Mouse (Mus musculus): ENCODE results near the gene Slco3a1. TPM values are rescaled to one million over a fixed set of nuclear protein-coding genes. Genes with fewer than 3 reads are reported as not detected.

Slco3a1 gene
- polyA plus RNA-seq, 1 experiment from 2014 or later: 7.0 TPM

- H3K27ac ChIP-seq (replicated peaks): no peak overlapping the region
- no peaks in the 10 kb centered on the region for H3K9me3 ChIP-seq (replicated peaks)
- peaks cover 27% of the 10 kb centered on the region for H3K4me1 ChIP-seq
- H3K27me3 ChIP-seq (ENCODE audit: low read depth, poor library complexity, severe bottlenecking): peaks cover 19% of the 10 kb centered on the region
- H3K4me3 ChIP-seq: no peak overlapping the region
- no peaks in the 10 kb centered on the region for H3K36me3 ChIP-seq
- no peak for DNase-seq (ENCODE audit: low spot score)
- 88% methylated on average over 8 of the region's 8 CpGs for WGBS
Measured at GRCm38 (mm10) chr7:74524188-74524971, 30.2 kb downstream of the Slco3a1 start.

DNA sequence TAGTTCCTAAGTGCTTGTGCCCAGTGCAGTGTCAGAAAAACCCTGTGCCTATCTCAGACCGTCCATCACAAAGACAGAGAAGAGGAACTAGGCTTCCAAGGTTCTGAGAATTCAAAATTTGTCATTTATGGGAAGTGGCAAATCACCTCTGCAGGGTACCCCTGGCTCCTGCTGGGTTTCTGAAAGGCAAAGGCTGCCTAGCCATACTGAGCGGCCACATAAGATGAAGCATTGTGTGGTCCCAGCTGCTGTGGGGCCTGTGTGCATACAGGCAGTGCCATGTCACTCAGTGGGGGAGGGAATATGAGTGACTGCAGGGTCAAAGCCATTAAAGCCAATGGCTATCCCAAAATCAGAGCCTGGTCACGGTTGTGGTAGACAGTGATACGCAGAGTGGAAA, 31.5 kb downstream of the Slco3a1 start:
- Histone ChIP-seq H3K27me3 (ENCODE audit: low read depth, poor library complexity, severe bottlenecking) (peaks cover 19% of the 10 kb centered on the region), H3K9me3 (replicated peaks) (no peaks in the 10 kb centered on the region), H3K27ac (replicated peaks) (no peak overlapping the region), H3K4me1 (peaks cover 15% of the 10 kb centered on the region), H3K4me3 (no peak overlapping the region), H3K36me3 (no peaks in the 10 kb centered on the region)
- no peak for DNase-seq (ENCODE audit: low spot score)
- WGBS: 67% methylated on average over 4 of the region's 4 CpGs

DNA sequence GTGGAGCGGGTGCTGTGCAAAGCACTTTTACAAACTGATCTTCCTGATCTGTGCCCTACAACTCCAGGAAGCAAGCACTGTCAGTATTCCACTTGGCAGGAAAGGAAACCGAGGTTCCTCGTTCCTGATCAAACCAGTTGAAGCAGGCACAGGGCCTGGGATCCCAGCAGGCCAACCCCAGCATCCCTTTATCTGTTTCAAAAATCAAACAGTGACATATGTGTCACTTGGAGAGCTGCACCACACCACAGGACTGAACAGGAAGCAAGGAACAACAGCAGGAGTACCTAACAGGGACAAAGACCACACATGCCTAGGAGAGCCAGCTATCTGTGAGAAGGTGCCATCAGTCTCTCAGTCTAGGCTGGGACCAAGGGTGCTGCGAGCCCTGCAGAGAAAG, 32.3 kb downstream of the Slco3a1 start:
- DNase-seq (ENCODE audit: low spot score): no peak
- Histone ChIP-seq H3K36me3 (no peaks in the 10 kb centered on the region), H3K27me3 (ENCODE audit: low read depth, poor library complexity, severe bottlenecking) (peaks cover 19% of the 10 kb centered on the region), H3K4me3 (no peak overlapping the region), H3K4me1 (peaks cover 16% of the 10 kb centered on the region), H3K9me3 (replicated peaks) (no peaks in the 10 kb centered on the region), H3K27ac (replicated peaks) (no peak overlapping the region)
- 86% methylated on average over 4 of the region's 4 CpGs for WGBS

DNA sequence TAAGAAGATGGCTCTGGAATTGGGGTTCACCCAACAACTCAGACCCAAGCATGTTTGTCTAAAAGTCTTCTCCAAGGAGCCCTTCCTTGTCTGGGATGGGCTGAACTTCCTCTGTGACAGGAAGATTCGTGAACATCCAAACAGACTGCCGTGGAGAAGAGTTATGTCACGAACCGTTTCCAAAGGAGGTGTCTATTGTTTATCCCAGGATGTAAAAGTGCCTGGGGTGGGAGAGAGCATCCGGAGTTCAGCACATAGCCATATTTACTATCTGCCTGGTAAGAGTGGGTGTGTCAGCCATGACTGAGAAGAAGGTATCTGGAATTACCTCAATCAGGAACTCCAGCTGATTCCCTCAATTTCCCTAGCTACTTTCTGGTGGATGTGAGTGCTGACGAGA, 35.2 kb downstream of the Slco3a1 start:
- Histone ChIP-seq H3K36me3 (no peaks in the 10 kb centered on the region), H3K27me3 (ENCODE audit: low read depth, poor library complexity, severe bottlenecking) (peaks cover 5% of the 10 kb centered on the region; the same call in 1 of the 2 replicates), H3K4me1 (peaks cover 19% of the 10 kb centered on the region), H3K4me3 (no peak overlapping the region), H3K27ac (replicated peaks) (no peak overlapping the region), H3K9me3 (replicated peaks) (no peaks in the 10 kb centered on the region)
- DNase-seq (ENCODE audit: low spot score): no peak
- WGBS: 87% methylated on average over 6 of the region's 6 CpGs

- Histone ChIP-seq H3K36me3 (no peaks in the 10 kb centered on the region), H3K4me1 (peaks cover 17% of the 10 kb centered on the region), H3K4me3 (no peak overlapping the region), H3K9me3 (replicated peaks) (no peaks in the 10 kb centered on the region), H3K27me3 (ENCODE audit: low read depth, poor library complexity, severe bottlenecking) (no peaks in the 10 kb centered on the region; the same call in 1 of the 2 replicates), H3K27ac (replicated peaks) (no peak overlapping the region)
- 91% methylated on average over 1 of the region's 1 CpGs for WGBS
- no peak for DNase-seq (ENCODE audit: low spot score)
Measured at GRCm38 (mm10) chr7:74518776-74519175, 35.8 kb downstream of the Slco3a1 start.

DNA sequence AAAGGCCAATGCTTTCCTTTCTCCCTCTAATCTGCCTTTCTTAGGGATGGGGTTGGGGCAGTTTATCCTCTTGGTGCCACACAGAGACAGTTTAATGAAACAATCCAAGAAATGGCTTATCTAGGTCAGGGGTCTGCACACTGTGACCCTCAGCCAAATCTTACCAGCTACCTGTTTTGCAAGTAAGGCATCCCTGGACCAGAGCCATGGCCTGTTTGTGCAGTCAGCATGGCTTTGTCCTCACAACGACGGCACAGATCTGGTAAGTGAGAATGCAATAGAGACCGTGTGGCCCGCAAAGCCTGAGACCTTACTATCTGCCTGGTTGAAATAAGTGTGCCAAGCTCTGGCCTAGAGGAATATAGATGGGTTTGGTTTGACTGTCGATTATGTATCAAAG, 36.3 kb downstream of the Slco3a1 start:
- 93% methylated on average over 5 of the region's 5 CpGs for WGBS
- H3K27ac ChIP-seq (replicated peaks): no peak overlapping the region
- no peaks in the 10 kb centered on the region for H3K36me3 ChIP-seq

GRCm38 (mm10) chr7:74510676-74511075, 43.9 kb downstream of the Slco3a1 start:
- 97% methylated on average over 1 of the region's 1 CpGs for WGBS
- Histone ChIP-seq H3K4me3 (no peak overlapping the region), H3K27ac (replicated peaks) (no peak overlapping the region), H3K4me1 (peaks cover 18% of the 10 kb centered on the region), H3K9me3 (replicated peaks) (no peaks in the 10 kb centered on the region), H3K36me3 (no peaks in the 10 kb centered on the region), H3K27me3 (ENCODE audit: low read depth, poor library complexity, severe bottlenecking) (peaks cover 20% of the 10 kb centered on the region)
- DNase-seq (ENCODE audit: low spot score): no peak

More for the DNA sequence above, 36.3 kb downstream of the Slco3a1 start:
- no peaks in the 10 kb centered on the region; the same call in 1 of the 2 replicates for H3K27me3 ChIP-seq (ENCODE audit: low read depth, poor library complexity, severe bottlenecking)
- H3K4me1 ChIP-seq: peaks cover 16% of the 10 kb centered on the region
- H3K4me3 ChIP-seq: no peak overlapping the region
- DNase-seq (ENCODE audit: low spot score): no peak
- no peaks in the 10 kb centered on the region for H3K9me3 ChIP-seq (replicated peaks)

GRCm38 (mm10) chr7:74508205-74508604, 46.4 kb downstream of the Slco3a1 start:
- Histone ChIP-seq H3K27me3 (ENCODE audit: low read depth, poor library complexity, severe bottlenecking) (peaks cover 31% of the 10 kb centered on the region), H3K9me3 (replicated peaks) (no peaks in the 10 kb centered on the region), H3K4me1 (peaks cover 18% of the 10 kb centered on the region), H3K4me3 (no peak overlapping the region), H3K27ac (replicated peaks) (no peak overlapping the region), H3K36me3 (no peaks in the 10 kb centered on the region)
- WGBS: 33% methylated on average over 4 of the region's 4 CpGs
- no peak for DNase-seq (ENCODE audit: low spot score)

- peaks cover 37% of the 10 kb centered on the region for H3K27me3 ChIP-seq (ENCODE audit: low read depth, poor library complexity, severe bottlenecking)
- WGBS: 75% methylated on average over 5 of the region's 5 CpGs
Measured at GRCm38 (mm10) chr7:74506856-74507255, 47.7 kb downstream of the Slco3a1 start.

DNA sequence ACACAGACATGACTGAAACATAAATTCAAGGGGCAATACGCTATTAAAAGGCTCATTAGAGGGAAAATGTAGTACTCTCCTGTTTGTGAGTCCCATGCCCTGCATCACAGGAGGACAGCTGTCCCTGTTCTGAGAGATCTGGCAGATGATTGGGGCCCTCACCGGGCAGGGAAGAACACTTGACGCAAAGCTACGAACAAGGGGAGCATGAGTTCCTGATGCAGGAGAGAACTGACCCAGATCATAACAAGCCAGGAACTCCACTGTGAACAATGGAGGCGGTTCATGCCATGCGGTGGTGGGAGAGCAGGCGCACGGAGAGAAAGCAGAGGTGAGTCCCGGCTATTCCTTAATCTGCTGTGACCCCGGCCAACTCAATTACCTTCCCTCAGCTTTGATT, 48.9 kb downstream of the Slco3a1 start:
- H3K36me3 ChIP-seq: no peaks in the 10 kb centered on the region
- H3K4me3 ChIP-seq: no peak overlapping the region
- H3K9me3 ChIP-seq (replicated peaks): no peaks in the 10 kb centered on the region
- peaks cover 23% of the 10 kb centered on the region for H3K4me1 ChIP-seq
- H3K27ac ChIP-seq (replicated peaks): no peak overlapping the region
- 83% methylated on average over 10 of the region's 10 CpGs for WGBS
- DNase-seq (ENCODE audit: low spot score): no peak
- H3K27me3 ChIP-seq (ENCODE audit: low read depth, poor library complexity, severe bottlenecking): peaks cover 37% of the 10 kb centered on the region

More at GRCm38 (mm10) chr7:74506856-74507255, 47.7 kb downstream of the Slco3a1 start:
- no peaks in the 10 kb centered on the region for H3K36me3 ChIP-seq
- H3K4me1 ChIP-seq: peaks cover 18% of the 10 kb centered on the region
- no peak for DNase-seq (ENCODE audit: low spot score)
- no peak overlapping the region for H3K27ac ChIP-seq (replicated peaks)
- no peaks in the 10 kb centered on the region for H3K9me3 ChIP-seq (replicated peaks)
- H3K4me3 ChIP-seq: no peak overlapping the region

DNA sequence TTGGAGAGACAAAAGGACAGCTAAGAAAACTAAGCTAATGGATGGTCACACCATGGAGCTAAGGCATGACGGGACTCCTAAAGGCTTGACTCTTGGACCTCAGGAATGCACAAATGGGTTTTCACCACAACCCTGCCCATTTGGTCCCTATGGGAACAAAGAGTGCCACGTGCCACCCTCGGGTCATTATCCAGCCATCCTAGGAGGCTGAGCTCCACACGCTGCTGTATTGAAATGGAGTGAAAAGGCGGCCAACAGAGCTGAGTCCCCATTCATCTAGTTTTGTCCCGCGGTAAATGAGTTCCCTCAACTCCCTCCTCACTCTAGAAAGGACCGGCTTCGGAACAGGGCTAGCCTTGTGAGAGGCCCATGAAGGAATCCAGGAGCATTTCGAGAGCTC, 53.4 kb downstream of the Slco3a1 start:
- Histone ChIP-seq H3K4me1 (peaks cover 7% of the 10 kb centered on the region; the same call in 1 of the 2 replicates), H3K4me3 (no peak overlapping the region), H3K9me3 (replicated peaks) (no peaks in the 10 kb centered on the region), H3K36me3 (no peaks in the 10 kb centered on the region), H3K27ac (replicated peaks) (no peak overlapping the region), H3K27me3 (ENCODE audit: low read depth, poor library complexity, severe bottlenecking) (peaks cover 50% of the 10 kb centered on the region)
- no peak for DNase-seq (ENCODE audit: low spot score)
- WGBS: 37% methylated on average over 10 of the region's 10 CpGs

DNA sequence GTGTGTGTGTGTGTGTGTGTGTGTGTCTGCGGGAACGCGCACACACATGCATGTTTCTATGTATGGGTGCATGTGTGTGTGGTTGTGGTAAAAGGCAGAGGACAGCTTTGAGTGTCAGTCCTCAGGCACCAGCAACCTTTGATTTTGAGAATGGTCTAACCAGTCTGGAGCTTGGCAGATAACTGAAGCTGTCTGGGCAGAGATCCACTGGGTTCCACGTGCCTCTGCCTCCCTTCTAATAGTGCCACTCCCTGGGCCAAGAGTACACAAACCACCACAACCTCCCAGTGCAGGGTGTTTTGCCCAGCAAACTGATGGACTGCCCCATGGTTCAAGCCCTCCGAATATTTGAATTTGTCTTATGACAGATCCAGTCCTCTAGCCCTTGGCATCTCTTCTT, 55.1 kb downstream of the Slco3a1 start:
- no peak for DNase-seq (ENCODE audit: low spot score)
- Histone ChIP-seq H3K4me3 (no peak overlapping the region), H3K27ac (replicated peaks) (no peak overlapping the region), H3K9me3 (replicated peaks) (no peaks in the 10 kb centered on the region), H3K4me1 (peaks cover 5% of the 10 kb centered on the region; the same call in 1 of the 2 replicates), H3K27me3 (ENCODE audit: low read depth, poor library complexity, severe bottlenecking) (peaks cover 41% of the 10 kb centered on the region), H3K36me3 (no peaks in the 10 kb centered on the region)
- 93% methylated on average over 5 of the region's 5 CpGs for whole genome bisulfite sequencing

DNA sequence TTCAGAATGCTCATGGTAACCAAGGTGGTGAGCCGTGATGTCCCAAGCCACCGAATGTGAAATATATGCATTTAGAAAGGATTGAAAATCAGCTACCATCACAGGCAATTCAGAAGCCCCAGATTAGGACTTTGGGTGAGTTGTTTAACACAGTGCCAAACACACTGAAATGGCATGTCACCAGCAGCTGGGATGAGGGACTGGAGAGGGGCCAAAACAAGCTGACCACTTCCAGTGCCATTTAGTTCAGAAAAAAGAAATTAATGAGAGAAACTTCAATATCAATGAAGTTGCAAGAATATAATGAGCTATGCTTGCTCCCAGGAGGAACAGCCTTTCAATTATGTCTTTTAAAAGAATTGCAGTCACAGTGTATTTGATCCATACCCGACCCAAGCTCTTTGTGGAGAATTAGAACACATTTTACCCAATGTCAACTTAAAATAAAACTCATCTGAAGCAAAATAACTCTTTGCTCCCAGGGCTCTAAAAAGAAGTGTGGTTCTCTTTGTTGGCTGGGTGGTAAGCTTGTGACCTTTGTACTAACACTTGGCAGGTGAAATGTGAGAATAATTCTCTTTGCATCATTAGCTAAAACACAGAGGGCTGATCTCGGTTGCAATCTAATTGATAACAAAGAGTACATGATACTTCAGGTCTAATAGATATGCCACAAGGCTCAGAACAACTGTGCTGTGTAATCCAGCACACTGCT, 56.2 kb downstream of the Slco3a1 start:
- 88% methylated on average over 4 of the region's 4 CpGs for WGBS
- H3K36me3 ChIP-seq: no peaks in the 10 kb centered on the region
- H3K4me1 ChIP-seq: peaks cover 5% of the 10 kb centered on the region; the same call in 1 of the 2 replicates
- no peaks in the 10 kb centered on the region for H3K9me3 ChIP-seq (replicated peaks)
- H3K27ac ChIP-seq (replicated peaks): no peak overlapping the region
- no peak overlapping the region for H3K4me3 ChIP-seq
- DNase-seq (ENCODE audit: low spot score): no peak
- H3K27me3 ChIP-seq (ENCODE audit: low read depth, poor library complexity, severe bottlenecking): peaks cover 34% of the 10 kb centered on the region

Measured in midbrain, embryonic 10.5 days (tissue).